Mouse (Mus musculus): ENCODE data around the gene Tmem132e. TPM values are rescaled to one million over a fixed set of nuclear protein-coding genes. Genes with fewer than 3 reads are reported as not detected.

Gene Tmem132e
- polyA plus RNA-seq, 1 experiment = not detected

DNA sequence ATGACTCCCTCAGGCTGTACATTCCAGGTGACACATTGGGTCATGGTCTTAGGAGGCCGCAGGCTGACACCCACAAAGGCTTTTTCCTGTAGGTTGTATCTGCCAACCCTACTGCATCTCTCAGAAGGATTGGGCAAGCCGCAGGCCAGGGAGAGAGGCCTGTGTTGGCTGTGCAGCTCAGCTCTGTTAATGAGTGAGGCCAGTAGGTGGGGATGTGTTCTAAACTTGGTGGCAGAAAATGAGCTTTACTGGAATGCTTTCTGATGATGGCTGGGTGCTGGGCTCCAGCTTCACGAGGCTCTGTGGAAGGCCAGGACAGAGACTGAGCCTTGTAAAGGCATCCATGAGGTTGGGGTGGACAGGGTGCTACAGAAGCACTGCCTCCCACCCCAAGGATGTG, 3.6 kb downstream of the Tmem132e start:
- H3K27ac ChIP-seq (ENCODE audit: insufficient read depth, low read length) = no peak overlapping the region
- H3K36me3 ChIP-seq (ENCODE audit: control insufficient read depth, insufficient read depth, low read length, poor library complexity, severe bottlenecking) = no peaks in the 10 kb centered on the region
- H3K27me3 ChIP-seq (ENCODE audit: control insufficient read depth, insufficient read depth, low read length, poor library complexity, severe bottlenecking) = peaks cover 35% of the 10 kb centered on the region
- no peak for TF ChIP-seq POLR2A (IDR thresholded peaks at IDR 0.05; ENCODE audit: insufficient read depth, low read length)
- no peaks in the 10 kb centered on the region for H3K4me1 ChIP-seq (ENCODE audit: control insufficient read depth, insufficient read depth, low read length)
- H3K9ac ChIP-seq (ENCODE audit: low read depth, poor library complexity, severe bottlenecking) = no peak overlapping the region
- H3K4me3 ChIP-seq (ENCODE audit: low read depth, low read length) = no peak overlapping the region
- H3K9me3 ChIP-seq (replicated peaks; ENCODE audit: control insufficient read depth, insufficient read depth, low read length, poor library complexity, severe bottlenecking) = no peaks in the 10 kb centered on the region

DNA sequence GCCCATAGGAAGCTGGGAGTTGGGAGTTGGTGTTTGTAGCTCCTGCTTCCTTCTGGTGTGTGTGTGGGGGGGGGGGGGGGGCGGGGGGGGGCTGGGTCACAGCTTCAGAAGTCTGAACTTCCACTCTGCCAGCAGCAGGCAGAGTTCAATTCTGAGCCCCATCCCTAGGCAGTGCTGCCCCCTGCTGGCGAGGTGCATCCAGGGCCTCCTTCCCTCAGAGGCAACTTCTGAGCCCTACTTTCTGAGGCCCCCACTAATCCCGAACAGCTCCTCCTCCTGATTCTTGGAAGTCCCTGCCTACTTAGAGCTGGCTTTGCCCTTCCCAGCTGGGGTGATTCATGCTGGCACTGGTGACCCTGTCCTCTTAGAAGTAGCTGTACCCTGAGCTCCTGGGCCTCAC, 10.9 kb downstream of the Tmem132e start:
- H3K9me3 ChIP-seq (replicated peaks; ENCODE audit: control insufficient read depth, insufficient read depth, low read length, poor library complexity, severe bottlenecking) = no peaks in the 10 kb centered on the region
- TF ChIP-seq CTCF (IDR thresholded peaks at IDR 0.05; ENCODE audit: low read depth, low read length) (peak; percentile 78), EP300 (IDR thresholded peaks at IDR 0.05; ENCODE audit: insufficient read depth, low read depth, low read length) (no peak), POLR2A (IDR thresholded peaks at IDR 0.05; ENCODE audit: insufficient read depth, low read length) (no peak)
- no peaks in the 10 kb centered on the region for H3K27me3 ChIP-seq (ENCODE audit: control insufficient read depth, insufficient read depth, low read length, poor library complexity, severe bottlenecking)
- H3K4me3 ChIP-seq (ENCODE audit: low read depth, low read length) = no peak overlapping the region
- H3K27ac ChIP-seq (ENCODE audit: insufficient read depth, low read length) = no peak overlapping the region
- no peak overlapping the region for H3K9ac ChIP-seq (ENCODE audit: low read depth, poor library complexity, severe bottlenecking)
- no peaks in the 10 kb centered on the region for H3K36me3 ChIP-seq (ENCODE audit: control insufficient read depth, insufficient read depth, low read length, poor library complexity, severe bottlenecking)
- no peaks in the 10 kb centered on the region for H3K4me1 ChIP-seq (ENCODE audit: control insufficient read depth, insufficient read depth, low read length)

DNA sequence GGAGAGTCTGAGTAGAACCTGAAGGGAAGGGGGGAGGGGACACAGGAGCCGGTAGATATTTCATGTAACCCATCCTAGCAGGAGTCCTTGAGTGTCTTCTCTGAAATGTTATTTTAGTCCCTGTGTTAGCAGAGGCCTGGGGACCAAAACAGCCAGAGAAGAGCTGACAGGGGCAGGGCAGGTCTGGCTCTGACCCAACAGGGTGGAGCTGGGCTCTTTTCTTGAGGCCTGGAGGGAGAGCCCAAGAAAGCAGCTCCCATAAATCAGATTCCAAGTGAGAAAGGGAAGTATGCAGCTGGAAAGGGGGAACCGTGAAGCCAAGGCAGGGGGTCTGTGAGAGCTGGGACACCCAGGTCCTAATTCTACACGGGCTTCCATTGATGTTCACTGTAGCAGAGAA, 16.9 kb downstream of the Tmem132e start:
- TF ChIP-seq CTCF (IDR thresholded peaks at IDR 0.05; ENCODE audit: low read depth, low read length) (no peak), POLR2A (IDR thresholded peaks at IDR 0.05; ENCODE audit: insufficient read depth, low read length) (no peak), EP300 (IDR thresholded peaks at IDR 0.05; ENCODE audit: insufficient read depth, low read depth, low read length) (no peak)
- H3K36me3 ChIP-seq (ENCODE audit: control insufficient read depth, insufficient read depth, low read length, poor library complexity, severe bottlenecking) = no peaks in the 10 kb centered on the region
- no peak overlapping the region for H3K4me3 ChIP-seq (ENCODE audit: low read depth, low read length)
- no peaks in the 10 kb centered on the region for H3K9me3 ChIP-seq (replicated peaks; ENCODE audit: control insufficient read depth, insufficient read depth, low read length, poor library complexity, severe bottlenecking)
- H3K27me3 ChIP-seq (ENCODE audit: control insufficient read depth, insufficient read depth, low read length, poor library complexity, severe bottlenecking) = no peaks in the 10 kb centered on the region
- no peak overlapping the region for H3K9ac ChIP-seq (ENCODE audit: low read depth, poor library complexity, severe bottlenecking)
- no peaks in the 10 kb centered on the region for H3K4me1 ChIP-seq (ENCODE audit: control insufficient read depth, insufficient read depth, low read length)
- H3K27ac ChIP-seq (ENCODE audit: insufficient read depth, low read length) = no peak overlapping the region

DNA sequence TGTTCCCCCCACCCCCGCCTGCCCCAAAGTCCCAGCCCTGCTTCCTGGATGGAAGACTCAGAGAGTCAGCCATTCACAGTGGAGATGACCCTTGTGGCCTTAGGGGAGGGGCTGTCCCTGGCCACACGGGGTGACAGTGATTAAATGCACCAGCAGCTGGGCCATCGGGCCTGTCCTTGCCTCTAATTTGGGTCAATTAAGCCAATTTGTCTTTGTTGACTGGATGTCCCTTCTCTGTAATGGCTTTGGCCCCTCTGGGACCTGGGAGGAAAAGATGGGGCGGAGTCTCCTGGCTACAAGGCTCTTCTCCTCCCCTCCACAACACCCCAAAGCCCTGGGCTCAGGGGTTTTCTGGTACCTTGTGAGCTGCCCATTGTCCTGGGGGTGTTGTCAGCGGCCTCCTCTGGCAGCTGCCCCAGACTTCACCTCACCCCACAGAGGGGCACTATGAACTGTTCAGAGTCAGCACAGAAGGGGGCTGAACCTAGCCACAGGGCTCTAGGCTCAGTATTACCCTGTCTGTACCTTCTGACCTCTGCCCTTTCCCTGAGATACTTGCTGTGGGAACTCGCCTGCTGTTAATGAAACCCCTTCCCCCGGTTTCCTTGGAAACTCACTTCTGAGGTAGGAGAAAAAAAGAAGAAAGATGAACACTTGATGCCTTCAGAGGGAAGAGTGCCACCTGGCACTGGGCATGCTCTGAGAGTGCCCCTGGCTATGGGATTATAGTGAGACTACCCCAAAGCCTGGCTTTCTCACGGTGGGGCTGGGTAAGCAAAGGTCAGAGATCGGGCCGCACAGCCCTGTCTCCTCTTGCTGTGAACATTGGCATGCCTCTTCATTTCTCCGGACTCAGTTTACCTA, 17.9 kb downstream of the Tmem132e start:
- Histone ChIP-seq H3K9ac (ENCODE audit: low read depth, poor library complexity, severe bottlenecking) (no peak overlapping the region), H3K4me1 (ENCODE audit: control insufficient read depth, insufficient read depth, low read length) (no peaks in the 10 kb centered on the region), H3K9me3 (replicated peaks; ENCODE audit: control insufficient read depth, insufficient read depth, low read length, poor library complexity, severe bottlenecking) (no peaks in the 10 kb centered on the region), H3K27ac (ENCODE audit: insufficient read depth, low read length) (no peak overlapping the region), H3K36me3 (ENCODE audit: control insufficient read depth, insufficient read depth, low read length, poor library complexity, severe bottlenecking) (no peaks in the 10 kb centered on the region), H3K4me3 (ENCODE audit: low read depth, low read length) (no peak overlapping the region), H3K27me3 (ENCODE audit: control insufficient read depth, insufficient read depth, low read length, poor library complexity, severe bottlenecking) (no peaks in the 10 kb centered on the region)
- TF ChIP-seq EP300 (IDR thresholded peaks at IDR 0.05; ENCODE audit: insufficient read depth, low read depth, low read length) (no peak), CTCF (IDR thresholded peaks at IDR 0.05; ENCODE audit: low read depth, low read length) (no peak), POLR2A (IDR thresholded peaks at IDR 0.05; ENCODE audit: insufficient read depth, low read length) (no peak)

DNA sequence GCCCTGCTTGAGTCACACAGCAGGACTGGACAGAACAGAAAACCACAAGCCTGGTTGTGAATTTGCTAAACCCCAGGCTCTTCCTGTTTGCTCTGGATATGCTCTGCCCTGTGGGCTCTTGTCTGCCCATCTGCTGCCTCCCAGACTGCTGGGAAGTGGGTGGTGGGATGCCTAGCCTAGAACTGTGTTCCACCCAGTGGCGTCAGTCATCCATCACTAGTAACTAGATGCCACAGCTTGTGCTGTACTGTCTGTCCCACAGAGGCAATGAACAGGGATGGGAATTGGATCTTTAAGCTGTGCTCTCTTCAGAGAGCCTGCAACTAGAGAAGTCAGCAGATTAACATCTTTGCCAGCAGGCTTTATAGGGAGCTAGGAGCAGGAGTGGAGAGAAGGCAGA, 23.8 kb downstream of the Tmem132e start:
- Histone ChIP-seq H3K9ac (ENCODE audit: low read depth, poor library complexity, severe bottlenecking) (no peak overlapping the region), H3K36me3 (ENCODE audit: control insufficient read depth, insufficient read depth, low read length, poor library complexity, severe bottlenecking) (no peaks in the 10 kb centered on the region), H3K4me3 (ENCODE audit: low read depth, low read length) (no peak overlapping the region), H3K4me1 (ENCODE audit: control insufficient read depth, insufficient read depth, low read length) (no peaks in the 10 kb centered on the region), H3K9me3 (replicated peaks; ENCODE audit: control insufficient read depth, insufficient read depth, low read length, poor library complexity, severe bottlenecking) (no peaks in the 10 kb centered on the region), H3K27me3 (ENCODE audit: control insufficient read depth, insufficient read depth, low read length, poor library complexity, severe bottlenecking) (no peaks in the 10 kb centered on the region), H3K27ac (ENCODE audit: insufficient read depth, low read length) (no peak overlapping the region)
- TF ChIP-seq POLR2A (IDR thresholded peaks at IDR 0.05; ENCODE audit: insufficient read depth, low read length) (no peak), CTCF (IDR thresholded peaks at IDR 0.05; ENCODE audit: low read depth, low read length) (no peak), EP300 (IDR thresholded peaks at IDR 0.05; ENCODE audit: insufficient read depth, low read depth, low read length) (no peak)

GRCm38 (mm10) chr11:82418337-82419041, 29.8 kb downstream of the Tmem132e start:
- Histone ChIP-seq H3K4me1 (ENCODE audit: control insufficient read depth, insufficient read depth, low read length) (no peaks in the 10 kb centered on the region), H3K9me3 (replicated peaks; ENCODE audit: control insufficient read depth, insufficient read depth, low read length, poor library complexity, severe bottlenecking) (no peaks in the 10 kb centered on the region), H3K9ac (ENCODE audit: low read depth, poor library complexity, severe bottlenecking) (no peak overlapping the region), H3K27ac (ENCODE audit: insufficient read depth, low read length) (no peak overlapping the region), H3K4me3 (ENCODE audit: low read depth, low read length) (no peak overlapping the region), H3K36me3 (ENCODE audit: control insufficient read depth, insufficient read depth, low read length, poor library complexity, severe bottlenecking) (no peaks in the 10 kb centered on the region), H3K27me3 (ENCODE audit: control insufficient read depth, insufficient read depth, low read length, poor library complexity, severe bottlenecking) (no peaks in the 10 kb centered on the region)
- TF ChIP-seq CTCF (IDR thresholded peaks at IDR 0.05; ENCODE audit: low read depth, low read length) (no peak), POLR2A (IDR thresholded peaks at IDR 0.05; ENCODE audit: insufficient read depth, low read length) (no peak), EP300 (IDR thresholded peaks at IDR 0.05; ENCODE audit: insufficient read depth, low read depth, low read length) (no peak)

Measured in ES-Bruce4 (cell line).